Mouse (Mus musculus) embryo, embryonic 10 days (tissue): Measurements from ENCODE around the gene Slc1a2.

Experiments
- DNase-seq: peaks from one replicate; pipeline ENCODE4 v3.0.0-alpha.2; 2015; ENCODE audit warnings: low spot score

Slc1a2 gene

DNA sequence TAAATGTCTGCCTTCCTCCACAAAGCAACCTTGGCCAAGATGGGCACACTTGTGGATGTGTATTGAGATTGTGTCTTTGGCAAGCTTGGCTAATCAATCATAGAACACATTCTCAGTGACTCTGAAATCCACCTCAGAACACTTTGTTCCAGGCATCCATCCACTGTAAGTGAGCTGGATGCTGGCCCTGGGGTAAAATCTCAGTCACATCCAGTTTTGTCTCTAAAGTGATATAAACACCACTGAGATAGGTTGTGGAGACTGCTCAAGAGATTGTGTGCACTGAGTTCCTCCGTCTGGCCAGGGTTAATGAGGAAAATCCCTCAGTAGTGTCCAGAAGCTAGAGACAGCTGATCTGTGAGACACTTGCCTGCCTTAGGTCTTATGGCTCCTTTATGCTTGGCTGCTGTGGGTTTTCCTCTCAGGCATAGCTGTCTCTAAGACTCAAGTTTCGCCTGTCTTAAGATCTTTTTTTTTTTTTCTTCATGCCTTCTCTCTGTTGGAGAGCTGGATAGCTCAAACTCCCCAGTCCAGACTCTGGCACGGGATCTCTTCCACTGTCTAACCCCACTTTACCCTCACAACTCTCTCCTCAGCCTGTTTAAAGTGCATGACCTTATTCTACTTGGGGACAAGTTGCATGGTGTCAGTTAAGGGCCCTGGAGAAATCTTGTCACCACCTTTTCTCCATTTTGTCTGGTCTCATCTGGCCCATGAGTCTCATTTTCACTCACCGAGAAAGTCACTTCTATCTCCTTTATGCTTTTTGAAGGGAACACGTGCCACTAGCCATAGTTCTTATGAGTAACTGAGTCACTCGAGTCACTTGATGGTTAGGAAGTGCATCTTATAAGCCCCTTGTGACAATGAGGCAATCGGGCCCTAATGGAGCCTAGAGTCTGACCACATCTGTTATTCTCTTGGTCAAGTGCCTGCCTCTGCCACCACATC, 54.5 kb downstream of the Slc1a2 start:
- no peak for DNase-seq

DNA sequence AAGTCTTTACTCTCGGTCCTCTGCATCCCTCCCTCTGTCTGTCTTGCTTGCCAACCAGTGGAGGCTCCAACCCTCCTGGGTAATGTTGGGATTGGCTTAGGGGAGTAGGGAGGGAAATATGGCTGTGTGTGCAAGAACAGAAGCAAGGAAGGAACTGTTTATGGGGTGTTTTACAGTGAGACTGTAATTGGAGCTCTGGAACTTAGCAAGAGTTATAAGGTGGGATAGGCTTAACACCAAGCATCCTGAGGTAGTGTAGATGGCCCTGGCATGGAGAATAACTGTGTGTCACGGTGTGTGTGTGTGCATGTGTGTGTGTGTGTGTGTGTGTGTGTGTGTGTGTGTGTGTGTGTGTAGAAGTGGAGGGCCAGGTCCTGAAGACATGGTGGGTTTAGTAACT, 55.9 kb downstream of the Slc1a2 start:
- no peak for DNase-seq

DNA sequence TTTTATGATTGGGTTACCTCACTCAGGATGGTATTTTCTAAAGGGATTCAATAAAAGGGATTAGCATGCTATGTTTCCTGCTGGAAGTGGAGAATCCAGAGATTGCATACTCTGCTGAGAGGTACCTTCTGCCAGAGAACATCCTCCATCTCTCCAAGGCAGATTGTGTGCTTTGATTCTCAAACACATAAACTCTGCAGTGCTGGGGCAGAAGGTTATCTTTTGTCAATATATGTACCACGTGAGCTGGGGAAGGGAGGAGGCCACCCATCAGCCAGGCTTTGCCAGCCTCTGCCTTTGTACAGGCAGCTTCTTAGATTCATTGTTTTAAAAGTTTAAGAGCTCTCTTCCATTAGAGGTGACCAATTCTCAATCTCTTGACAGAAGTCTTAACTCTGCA, 57.3 kb downstream of the Slc1a2 start:
- DNase-seq: no peak

DNA sequence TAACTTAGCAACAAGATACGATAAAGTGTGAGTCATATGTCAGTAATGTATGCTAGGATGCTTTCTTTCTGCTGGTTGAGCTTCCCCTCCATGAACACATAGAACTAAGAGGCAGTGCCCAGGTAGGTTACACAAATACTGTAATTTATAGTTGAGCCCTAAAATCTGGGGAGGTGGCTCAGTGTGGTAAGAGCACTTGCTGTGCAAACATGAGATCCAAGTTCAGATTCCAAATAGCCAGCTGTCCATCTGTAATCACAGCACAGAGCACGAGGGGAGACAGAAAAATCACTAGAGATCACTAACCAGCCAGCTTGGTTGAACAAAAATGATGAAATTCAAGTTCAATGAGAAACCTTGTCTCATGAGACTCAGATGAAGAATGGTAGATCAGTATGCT, 63.4 kb downstream of the Slc1a2 start:
- DNase-seq: no peak

DNA sequence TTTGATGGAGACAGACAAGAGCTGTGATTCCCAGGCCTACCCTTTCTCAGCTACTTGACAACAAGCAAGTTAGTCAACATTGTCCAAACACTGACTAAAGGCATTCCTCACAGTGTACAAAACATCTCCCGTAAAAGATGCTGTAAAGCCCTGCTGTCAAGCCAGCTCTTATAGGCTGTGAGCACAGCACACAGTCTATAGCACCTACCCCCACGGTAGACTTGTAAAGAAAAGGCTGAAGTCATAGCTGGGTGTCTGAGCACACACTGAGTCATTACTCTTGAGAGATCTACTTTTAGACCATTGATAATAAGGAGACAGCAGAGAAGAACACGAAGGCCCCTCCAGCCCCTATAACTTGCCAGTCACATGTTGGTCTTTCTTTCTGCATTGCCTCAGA, 66.6 kb downstream of the Slc1a2 start:
- DNase-seq: no peak

DNA sequence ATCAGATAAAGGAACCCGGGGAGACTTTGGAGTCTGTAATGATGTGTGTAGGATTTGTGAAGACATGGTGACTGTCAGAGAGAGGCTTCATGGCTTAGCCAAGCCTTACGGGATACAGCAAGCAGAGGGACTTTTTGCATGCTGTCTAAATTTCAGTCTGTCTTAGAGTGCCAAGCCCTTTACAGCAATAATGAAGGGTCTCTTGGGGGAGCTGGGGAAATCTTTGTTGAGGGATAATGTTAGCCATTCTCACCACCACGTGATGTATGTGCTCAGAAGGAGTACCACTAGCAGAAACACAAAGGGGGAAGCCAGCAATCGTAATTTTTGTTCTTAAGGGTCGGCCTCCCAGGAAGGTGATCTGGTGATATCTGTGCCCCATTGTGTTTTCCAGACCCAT, 71.9 kb downstream of the Slc1a2 start:
- DNase-seq: no peak

DNA sequence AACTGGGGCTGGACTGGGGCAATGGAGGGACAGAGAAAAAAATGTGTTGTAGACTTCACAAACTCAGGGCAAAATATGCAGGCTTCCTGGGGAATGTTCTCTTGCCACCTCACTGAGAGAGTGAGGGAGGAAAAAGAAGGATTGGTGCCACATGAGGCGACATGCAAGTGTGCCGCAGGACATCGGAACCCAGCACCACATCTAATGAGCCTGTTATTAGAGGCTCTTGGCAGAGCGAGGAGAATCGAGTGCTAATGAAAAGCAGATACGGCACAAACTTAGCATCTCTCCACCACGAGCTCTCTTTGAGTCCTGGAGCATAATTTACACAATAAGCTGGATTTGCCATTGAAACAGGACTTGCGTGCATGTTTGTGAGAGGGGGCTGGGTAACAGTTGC, 72.3 kb downstream of the Slc1a2 start:
- DNase-seq: peak; percentile 38

DNA sequence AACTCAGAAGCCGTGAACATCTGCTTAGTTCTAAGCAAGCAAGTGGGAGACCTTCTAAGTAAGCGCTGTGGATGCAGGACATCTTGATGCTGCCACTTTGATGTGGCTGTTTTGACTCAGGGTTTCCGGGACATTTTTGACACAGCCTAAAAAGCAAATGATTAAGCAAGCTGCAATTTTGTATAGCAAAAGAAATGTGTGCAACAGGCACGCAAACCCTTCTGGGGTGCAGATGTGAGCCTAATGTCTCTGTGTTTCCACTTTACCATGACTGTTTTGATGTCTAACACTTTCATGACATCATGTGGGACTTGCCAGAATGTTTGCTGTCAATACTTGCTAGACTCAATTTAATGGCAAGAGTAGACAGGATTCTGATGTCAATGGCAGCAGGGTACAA, 74.7 kb downstream of the Slc1a2 start:
- no peak for DNase-seq

DNA sequence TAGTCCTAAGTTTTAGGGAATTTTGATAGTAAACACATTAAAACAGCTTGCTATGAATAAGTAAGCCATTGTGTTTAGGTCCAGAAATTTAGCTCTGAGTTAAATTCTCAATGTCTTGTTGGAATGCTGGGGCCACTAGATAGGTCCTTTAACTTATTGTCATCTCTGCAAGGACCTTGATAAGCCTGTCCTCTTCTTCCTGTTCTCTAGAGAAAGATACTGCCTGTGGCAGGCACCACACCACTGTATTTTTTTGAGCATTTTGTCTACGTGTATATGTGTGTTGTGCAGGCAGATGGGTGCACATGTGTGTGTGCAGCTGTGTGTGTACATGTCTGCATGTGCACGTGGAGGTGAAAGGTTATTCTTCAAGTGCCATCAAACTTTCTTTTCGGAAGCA, 75.6 kb downstream of the Slc1a2 start:
- DNase-seq: no peak

DNA sequence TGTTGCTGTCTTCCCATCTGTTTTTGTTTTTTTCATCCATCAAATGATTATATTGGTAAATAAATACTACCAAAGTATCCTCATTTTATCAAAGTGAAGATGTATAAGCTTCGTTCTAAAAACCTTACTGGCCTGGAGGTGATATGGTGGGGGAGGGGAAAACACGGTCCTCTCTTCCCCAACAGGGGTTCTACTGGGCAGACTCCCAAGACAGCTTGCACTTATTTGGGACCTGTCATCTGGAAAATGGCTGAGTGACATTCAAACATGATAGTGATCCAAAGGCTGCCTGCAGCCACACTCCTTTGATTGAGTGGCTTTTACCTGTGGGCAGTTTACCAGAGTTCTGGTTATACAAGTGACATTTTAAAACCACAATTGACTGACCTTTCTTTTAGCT, 76.6 kb downstream of the Slc1a2 start:
- no peak for DNase-seq

DNA sequence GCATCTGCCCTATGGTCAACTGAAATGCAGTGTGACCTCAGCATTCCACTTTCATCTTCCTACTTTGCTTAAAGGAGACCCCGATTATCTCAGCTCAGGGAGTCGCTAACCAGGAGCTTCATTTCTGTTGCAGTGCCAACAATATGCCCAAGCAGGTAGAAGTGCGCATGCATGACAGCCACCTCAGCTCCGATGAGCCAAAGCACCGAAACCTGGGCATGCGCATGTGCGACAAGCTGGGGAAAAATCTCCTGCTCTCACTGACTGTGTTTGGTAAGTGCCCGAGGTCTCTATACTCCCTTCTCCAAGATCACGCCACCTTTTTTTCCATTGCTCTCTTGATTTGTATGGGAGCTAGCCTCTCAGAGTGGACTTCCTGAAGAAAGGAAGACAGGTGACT, 77.4 kb downstream of the Slc1a2 start:
- no peak for DNase-seq

DNA sequence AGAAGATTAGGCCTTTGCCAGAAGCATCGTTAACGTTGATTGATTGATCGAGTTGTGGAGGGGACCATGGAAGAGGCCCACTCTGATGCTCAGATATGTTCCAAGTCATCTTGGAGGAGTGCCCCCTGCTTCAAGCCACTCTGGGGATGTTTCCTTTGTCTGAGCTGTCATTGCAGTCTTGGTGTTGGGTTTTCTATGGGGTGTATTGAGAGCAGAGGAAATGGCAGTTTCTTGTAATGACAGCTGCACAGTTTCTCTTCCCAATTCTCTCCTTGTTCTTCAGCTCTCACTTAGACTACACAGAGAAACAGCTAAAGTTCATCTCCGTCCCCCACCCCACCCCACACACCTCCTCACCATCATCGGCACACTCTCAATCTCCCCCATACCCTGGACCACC, 78.0 kb downstream of the Slc1a2 start:
- no peak for DNase-seq

DNA sequence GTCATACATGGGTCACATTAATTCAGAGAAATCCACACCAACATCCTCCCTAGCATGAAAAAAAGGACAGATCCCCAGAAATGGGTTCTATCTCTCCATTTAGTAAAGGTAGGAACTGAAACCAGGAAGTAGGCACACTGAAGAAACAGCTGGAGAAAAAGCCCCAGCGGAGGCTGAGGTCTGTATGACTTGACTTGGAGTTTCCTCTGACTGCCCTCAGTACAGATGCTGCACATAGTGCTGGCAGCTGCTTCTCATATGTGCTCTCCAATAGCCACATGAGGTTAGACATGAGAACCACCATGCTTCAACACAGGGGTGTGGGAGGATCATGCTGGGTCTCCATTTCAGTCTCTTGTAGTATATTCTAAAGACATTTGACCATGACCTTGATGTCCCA, 80.4 kb downstream of the Slc1a2 start:
- no peak for DNase-seq

DNA sequence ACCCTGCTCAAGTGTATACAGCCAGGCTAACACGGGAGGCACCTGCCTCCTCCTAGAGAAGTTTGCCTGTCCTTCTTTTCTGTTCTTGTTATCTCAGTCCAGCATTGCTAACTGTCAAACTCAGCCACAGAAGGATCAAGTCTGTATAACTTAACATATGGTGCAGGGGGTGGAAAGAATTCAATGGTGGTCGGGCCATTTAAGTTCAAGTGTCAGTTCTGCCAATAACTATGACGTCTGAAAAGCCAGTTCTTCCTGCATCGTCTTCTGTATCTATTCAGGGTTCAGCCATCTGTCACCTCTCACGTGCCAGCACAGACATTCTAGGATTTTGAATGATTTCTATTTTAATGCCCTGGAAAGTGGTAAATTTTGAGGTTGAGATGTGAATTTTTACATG, 84.2 kb downstream of the Slc1a2 start:
- no peak for DNase-seq

DNA sequence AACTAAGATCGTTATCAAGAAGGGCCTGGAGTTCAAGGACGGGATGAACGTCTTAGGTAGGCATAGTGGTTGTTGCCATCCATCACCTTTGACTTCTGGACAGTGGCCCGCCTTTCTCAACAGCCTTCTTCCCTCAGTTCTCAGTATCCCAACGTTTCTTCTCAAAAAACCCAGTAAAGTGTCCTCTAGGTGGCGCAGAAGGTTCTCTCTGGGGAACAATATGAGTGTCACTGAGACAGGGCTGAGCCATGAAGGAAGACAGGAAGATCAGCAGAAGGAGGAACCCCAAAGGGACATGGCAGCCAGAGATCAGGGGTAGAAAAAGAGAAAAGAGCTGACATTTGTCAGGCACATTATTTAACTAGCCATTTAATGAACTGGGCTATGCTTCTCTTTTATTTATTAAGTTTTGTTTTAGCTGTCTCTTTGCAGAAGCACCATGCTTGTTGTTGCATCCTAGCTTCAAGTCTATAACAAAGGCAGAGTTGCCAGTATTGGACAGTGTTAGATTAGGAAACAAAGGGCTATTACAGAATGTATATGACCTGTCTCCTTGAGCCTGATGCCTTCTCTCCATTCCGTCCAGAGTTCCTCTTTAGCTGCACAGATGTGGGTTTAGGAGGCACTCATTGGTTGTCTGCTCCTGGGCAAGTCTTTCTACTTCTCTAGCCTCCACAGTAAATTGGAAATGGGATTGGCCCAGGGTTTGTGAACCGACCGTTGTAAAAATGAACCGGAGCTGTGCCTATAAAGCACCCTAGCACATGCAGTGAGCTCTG, 85.6 kb downstream of the Slc1a2 start:
- peak; percentile 72 for DNase-seq

DNA sequence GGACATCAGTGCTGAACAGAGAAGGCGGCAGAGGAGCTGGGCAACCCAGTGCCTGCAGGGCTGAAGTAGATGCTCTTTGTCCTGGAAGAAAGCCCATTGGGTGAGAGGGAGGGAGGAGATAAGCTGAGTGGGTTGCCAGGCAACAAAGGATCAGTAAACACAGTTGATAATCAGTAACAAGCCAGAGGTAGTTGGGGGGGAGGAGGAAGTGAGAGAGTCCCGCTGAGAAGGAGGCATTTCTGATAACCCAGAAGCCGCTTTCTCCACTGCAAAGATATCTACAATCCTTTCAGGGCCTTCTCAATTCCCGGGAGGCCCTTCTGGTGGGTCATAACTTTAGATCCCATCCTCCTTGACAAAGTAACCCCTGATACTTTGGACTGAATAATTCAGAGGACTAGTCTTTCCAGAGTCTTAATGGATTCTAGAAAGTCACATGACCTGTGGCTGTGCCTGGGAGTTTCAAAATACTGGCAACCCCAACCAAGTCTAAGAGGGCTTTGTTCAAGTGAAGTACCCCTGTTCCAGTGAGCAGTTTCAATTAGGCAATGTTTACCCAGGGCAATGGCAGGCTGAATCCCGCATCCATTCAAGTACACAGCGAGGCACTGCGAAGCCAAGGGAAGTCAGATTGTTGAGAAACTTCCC, 86.9 kb downstream of the Slc1a2 start:
- DNase-seq: peak; percentile 84

DNA sequence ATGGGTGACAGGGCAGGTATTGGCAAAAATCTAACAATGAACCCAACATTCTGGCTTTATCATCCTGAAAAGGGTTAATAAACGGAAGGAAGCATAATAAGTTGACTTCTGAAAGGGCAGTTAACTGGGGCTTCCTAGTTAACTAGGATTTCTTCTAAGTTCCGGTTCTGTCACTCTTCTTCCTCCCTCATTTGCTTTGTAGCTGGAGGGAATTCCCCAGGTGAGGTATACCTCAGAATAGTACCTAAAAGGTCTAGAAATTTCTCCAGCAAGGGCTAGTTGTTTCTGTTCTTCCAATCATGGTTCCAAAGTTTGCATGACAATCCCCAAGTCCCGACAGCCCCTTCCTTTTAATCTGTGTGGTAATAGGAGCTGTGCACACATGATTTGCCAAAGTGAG, 89.3 kb downstream of the Slc1a2 start:
- DNase-seq: no peak

DNA sequence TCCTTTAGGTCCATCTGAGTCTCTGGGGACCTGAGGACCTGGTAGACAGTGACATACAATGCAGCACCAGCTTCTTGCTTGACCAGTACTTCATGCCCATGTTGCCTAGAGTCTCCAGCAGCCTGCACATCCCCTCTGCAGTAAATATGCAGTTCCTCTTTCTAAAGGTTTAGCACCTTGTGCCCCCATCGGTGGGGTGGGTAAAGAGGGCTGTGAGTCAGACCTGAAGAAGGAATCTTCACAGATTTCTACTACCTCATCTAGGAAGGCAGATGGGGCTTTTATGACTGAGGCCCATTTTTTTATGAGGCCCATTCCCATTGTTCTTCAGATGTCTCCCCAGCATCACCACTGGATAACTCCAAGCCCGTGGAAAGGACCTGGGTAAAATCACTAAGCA, 91.5 kb downstream of the Slc1a2 start:
- no peak for DNase-seq

DNA sequence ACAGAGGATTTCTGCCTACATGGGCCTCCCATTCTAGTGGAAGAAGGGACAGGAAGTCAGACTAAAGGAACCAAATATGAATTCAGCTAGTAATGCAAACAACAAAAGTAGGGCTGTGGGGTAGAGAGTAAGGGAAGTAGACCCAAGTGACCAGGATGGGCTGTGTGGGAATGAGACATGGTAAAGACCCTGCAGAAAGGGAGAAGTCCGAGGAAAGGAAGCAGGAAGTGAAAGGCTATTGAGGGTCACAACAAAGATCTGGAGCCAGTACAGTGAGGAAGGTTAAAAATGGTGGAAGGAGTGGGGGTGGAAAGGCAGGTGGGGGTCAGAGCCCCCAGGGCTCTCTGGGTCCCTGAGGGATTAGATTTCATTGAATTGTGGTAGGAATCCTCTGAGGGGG, 93.4 kb downstream of the Slc1a2 start:
- DNase-seq: no peak

DNA sequence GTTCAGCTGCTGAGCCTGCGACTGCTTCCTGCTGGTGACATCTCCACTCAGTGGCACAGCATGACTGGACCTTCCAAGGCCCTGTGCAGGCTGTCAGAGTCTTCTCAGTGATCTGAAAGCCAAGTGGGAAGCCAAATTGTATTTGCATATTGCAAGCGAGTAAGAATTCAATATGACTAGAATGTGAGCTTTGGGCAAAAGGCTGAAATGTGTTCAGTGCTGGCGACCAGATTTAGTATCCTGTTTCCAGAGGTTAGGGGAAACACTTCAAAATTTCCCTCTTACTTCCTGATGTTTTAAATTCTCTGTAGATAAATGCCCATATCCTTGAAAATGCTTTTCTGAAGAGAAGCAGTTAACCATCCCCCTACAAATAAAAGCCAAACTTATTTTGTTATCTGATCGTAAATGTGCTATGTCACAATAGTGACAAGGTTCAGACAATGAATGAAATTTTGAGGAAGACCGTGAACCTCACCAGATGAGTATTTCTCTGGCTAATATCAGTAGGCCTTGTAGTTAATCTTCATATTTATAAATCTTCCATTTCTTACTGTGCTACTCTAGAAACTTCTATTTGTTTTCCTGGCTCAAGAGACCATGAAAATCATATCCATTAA, 98.9 kb downstream of the Slc1a2 start:
- DNase-seq: no peak

DNA sequence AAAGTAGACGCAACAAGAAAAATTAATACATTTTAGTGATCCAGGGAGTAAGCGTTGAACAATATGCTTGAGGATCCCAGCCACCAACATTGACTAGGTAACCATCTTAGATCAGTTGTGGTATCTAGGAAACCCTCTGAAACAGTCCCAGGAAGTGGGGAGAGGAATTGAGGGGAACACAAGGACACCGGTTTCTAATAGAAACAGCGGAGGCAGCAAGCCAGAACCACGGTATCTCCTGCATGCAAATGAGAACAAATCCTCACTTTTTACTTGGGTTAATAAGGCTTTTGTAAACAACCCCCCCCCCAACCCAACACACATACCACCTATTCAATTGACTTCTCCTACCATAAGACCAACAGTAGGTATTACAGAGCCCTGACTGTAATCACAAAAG, 101.0 kb downstream of the Slc1a2 start:
- DNase-seq: no peak

DNA sequence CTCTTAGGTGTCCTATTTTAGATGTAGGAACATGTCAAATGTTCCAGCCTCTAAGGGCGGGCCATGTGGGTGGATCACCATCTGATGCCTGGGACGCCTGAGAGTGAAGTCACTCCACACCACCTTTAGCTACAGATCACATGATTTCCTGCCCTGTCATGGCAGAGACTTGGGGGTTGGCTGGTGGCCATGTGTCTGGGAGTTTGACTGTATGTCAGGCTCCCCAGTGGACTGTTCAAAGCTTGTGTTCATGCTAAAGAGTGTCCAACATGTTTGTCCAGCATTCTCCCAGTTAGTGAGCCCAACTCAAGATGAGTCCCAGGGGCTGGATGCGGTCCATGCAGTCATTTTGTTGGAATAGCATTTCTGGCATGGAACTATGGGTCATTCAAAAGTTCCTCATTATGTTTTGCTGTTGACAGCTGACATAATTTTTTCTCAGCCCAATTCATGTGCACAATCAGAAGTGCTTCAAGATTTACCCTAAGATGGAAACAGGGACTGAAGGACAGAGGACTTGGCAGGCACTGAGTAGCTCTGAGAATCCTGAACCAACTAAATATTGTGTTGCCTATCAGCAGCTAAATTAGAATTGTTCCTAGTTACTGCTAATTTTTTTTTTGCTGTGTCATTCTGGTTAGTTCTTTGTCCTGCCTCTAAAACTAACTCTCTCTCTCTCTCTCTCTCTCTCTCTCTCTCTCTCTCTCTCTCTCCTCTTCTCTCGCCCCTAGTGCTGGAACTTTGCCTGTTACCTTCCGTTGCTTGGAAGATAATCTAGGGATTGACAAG, 102.0 kb downstream of the Slc1a2 start:
- DNase-seq: no peak
